In the genomic region with DNA sequence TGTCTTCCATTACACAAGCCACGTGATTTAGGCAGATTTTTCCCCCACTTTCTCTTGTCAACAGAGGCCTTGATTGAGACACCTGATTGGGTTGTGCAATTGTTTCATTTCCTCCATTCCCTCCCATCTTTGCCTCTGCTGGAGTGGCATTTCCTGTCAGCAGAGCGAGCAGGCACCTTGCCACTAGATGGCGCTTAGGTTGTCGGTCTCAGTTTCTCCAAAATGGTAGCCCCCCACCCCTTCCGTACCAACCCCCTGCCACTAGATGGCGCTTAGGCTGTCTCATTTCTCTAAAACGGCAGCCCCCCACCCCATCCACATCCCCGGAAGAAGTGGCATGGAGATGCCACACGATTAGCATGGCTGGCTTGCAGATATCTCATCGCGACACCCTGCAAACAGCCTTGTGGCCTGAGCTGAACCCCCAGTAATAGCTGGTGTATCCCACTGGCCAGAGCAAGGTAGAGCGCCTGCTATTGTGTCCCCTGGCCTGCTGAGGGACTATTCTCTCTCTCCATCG, we compare ENCODE assay signal across 8 mouse cellular contexts. TPM values are rescaled to one million over a fixed set of nuclear protein-coding genes. Genes with fewer than 3 reads are reported as not detected.
DNase-seq lines count a peak whose midpoint lies in the region; ATAC-seq lines count a peak whose summit lies in the region.
"Had no signal": no experiment of that assay in that cellular context is flagged by ENCODE, and none has a peak within 500 bp of the region (broad histone marks: within the 10 kb centered on the region; RNA-seq: fewer than 3 reads in every experiment).

No protein-coding gene starts in this region.

- H3K36me3 ChIP-seq in heart, embryonic 12.5 days: 0 out of 2 replicates have a peak, but pooled peaks cover 3% of the 10 kb centered on the region

- no peak overlapping the region for H3K27ac ChIP-seq in heart, embryonic 12.5 days (ENCODE audit: poor library complexity, severe bottlenecking)

- no peak overlapping the region for H3K9ac ChIP-seq in heart, embryonic 12.5 days

- 31% methylated on average over 13 of the region's 13 CpGs for WGBS in heart, embryonic 12.5 days

- H3K9me3 ChIP-seq in heart, embryonic 12.5 days (replicated peaks): no peaks in the 10 kb centered on the region

- H3K4me3 ChIP-seq in heart, embryonic 12.5 days: no peak overlapping the region

- 0 out of 2 replicates have a peak, but pooled peaks have one; percentile 6 for ATAC-seq in heart, embryonic 12.5 days (ENCODE audit: insufficient number of reproducible peaks, low FRiP score)

- DNase-seq in CD4-positive helper T cell, adult 2 months (ENCODE audit: low read depth, low spot score): peak; percentile 65
- peak; percentile 36 for DNase-seq in MN1 (ENCODE audit: low spot score)
- DNase-seq in embryo, embryonic 10.5 days (ENCODE audit: low spot score): peak; percentile 90
- DNase-seq in layer of hippocampus, adult 9-11 months: peak; percentile 50
- peak; percentile 72 for DNase-seq in lung, postnatal 25 days (ENCODE audit: low spot score)
- DNase-seq in retina, postnatal 7 days (ENCODE audit: low read depth, low spot score): peak; percentile 57

- H3K4me1 ChIP-seq in heart, embryonic 12.5 days (replicated peaks): peaks cover 9% of the 10 kb centered on the region; the same call in 1 of the 2 replicates

- no peaks in the 10 kb centered on the region for H3K27me3 ChIP-seq in heart, embryonic 12.5 days (replicated peaks)

- H3K4me2 ChIP-seq in heart, embryonic 12.5 days: peak overlapping the region; percentile 38

RNA-seq across cellular contexts. Expression of a gene that starts 18.8 kb away (rescaled TPM):
- 7.4 and 7.9 TPM in 2 replicates for polyA plus RNA-seq in heart, embryonic 12.5 days (2016; fragmentation: Nextera tagmentation; extraction: Ambion mirVana)
- polyA plus RNA-seq: large intestine, adult 2 months had no signal

Comparison
In these comparisons a context has a peak if more than half of its experiments do, and no peak if none do; other contexts are left out.
1. DNase-seq: peak in every context shown above with its lines; median percentile 90 in embryo, embryonic 10.5 days; 72 in lung, postnatal 25 days; 65 in CD4-positive helper T cell, adult 2 months; 57 in retina, postnatal 7 days; 50 in layer of hippocampus, adult 9-11 months; 36 in MN1.